Mouse (Mus musculus) naive thymus-derived CD4-positive, alpha-beta T cell, adult 5 months (primary cell): Measurements from ENCODE around the gene Olfr784. TPM values are rescaled to one million over a fixed set of nuclear protein-coding genes. Genes with fewer than 3 reads are reported as not detected.

Source experiments
- polyA plus RNA-seq: library from polyadenylated mRNA; unstranded; fragments of 100-300 nt; shearing (Covaris generic); gene quantifications from one replicate; pipeline ENCODE4 v1.2.1, GENCODE M21; 2017

The Olfr784 gene
- polyA plus RNA-seq, result not detected

DNA sequence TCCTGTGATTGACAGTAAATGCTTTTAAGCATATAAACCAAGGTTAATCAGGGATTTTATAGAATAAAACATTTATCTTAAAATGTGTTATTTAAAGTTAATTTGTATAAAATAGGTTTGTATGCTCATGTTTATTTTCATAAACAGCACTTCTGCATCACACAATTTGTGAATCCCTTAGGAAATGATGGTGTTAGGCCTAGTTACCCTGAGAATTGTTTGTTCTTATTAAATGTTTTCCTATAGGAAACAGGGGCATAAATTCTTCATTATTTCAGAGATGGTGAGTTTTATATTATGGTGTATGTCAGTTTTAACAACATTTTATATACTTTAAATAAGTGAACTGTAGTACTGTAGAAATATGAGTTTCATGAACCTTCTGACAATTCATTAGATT, at the start of gene Olfr784:
Olfr784 (plus strand) TSS at position 301 of the 400 bp plus-strand sequence.

DNA sequence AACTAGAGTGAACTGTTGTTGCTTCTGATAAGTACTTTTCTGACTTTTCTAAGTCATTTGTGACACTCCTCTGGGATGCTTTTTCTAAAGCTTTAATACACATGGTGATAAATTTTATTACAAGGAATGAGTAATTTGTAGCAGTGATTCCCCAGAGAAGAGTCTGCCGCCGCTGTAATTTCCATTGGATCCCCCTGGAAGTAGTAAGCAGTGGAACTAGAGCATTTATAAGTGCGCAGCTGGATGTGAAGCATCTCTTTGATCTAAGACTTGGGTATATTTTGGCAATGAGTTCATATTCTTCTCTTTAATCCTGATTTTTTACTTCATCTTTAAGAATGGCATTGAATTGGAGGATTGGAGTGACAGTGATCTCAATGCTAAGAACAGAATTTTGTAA, 35.3 kb upstream of the Olfr784 start, which contains the start of gene Olfr782:
Olfr782 (plus strand) TSS at position 301 of the 400 bp plus-strand sequence.

DNA sequence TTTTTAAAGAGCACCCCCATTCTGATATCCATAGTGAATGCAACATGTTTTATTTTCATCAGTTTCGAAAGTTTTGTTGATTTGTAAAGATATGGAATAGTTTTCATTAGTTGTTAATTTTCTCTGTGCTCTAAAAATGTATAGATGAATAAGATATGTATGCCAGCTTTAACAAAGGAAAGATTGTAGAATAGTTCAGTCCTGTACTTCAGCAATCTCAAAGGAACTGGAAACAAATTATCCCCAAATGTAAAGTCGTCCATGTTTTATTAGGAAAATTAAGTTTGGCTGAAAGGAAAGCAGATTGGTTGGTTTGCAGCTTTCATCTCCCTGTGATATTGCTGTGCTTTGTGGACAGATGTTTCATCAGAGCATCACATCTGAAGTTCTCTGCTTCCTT, 21.2 kb downstream of the Olfr784 start, which contains the start of gene Olfr785:
Olfr785 (plus strand) TSS at position 301 of the 400 bp plus-strand sequence.

DNA sequence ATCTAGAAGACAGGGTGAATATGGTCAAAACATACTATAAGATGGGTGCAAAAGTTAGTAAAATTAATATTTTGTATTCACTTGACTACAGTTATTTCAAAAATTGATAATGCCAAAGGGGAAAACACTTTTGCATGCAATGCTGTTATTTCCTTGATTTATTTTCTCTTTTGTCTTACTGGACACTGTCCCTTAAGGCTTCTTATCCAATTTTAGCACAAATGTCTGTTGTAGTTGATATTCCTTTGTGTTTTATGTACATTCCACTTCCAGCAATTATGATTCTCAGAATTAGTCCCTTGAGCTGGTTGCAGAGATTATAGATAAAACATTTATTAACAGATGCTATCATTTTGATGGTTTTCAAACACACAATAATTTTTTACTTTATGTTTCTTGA, 43.1 kb downstream of the Olfr784 start, which contains the start of gene Olfr786:
Olfr786 (plus strand) TSS at position 301 of the 400 bp plus-strand sequence.

Other genes starting within 250 kb of the Olfr784 start
- not detected for gene Olfr770, start 245.1 kb upstream of the Olfr784 start, polyA plus RNA-seq
- gene Olfr771, start 219.3 kb upstream of the Olfr784 start, polyA plus RNA-seq, result not detected
- gene Olfr772, start 206.2 kb upstream of the Olfr784 start, polyA plus RNA-seq, result not detected
- gene Olfr773, start 196.7 kb upstream of the Olfr784 start, polyA plus RNA-seq, result not detected
- not detected for gene Olfr774, start 147.9 kb upstream of the Olfr784 start, polyA plus RNA-seq
- gene Olfr775, start 135.7 kb upstream of the Olfr784 start, polyA plus RNA-seq, result not detected
- not detected for gene Olfr776, start 125.0 kb upstream of the Olfr784 start, polyA plus RNA-seq
- not detected for gene Olfr777, start 112.6 kb upstream of the Olfr784 start, polyA plus RNA-seq
- gene Olfr780, start 66.0 kb upstream of the Olfr784 start, polyA plus RNA-seq, result not detected
- not detected for gene Olfr781, start 55.2 kb upstream of the Olfr784 start, polyA plus RNA-seq
- not detected for gene Olfr782, start 35.2 kb upstream of the Olfr784 start, polyA plus RNA-seq
- not detected for gene Olfr785, start 21.3 kb downstream of the Olfr784 start, polyA plus RNA-seq
- gene Olfr786, start 43.2 kb downstream of the Olfr784 start, polyA plus RNA-seq, result not detected
- 0.34 TPM for gene Olfr787, start 77.8 kb downstream of the Olfr784 start, polyA plus RNA-seq
- gene Olfr788, start 86.9 kb downstream of the Olfr784 start, polyA plus RNA-seq, result not detected
- not detected for gene Olfr789, start 100.7 kb downstream of the Olfr784 start, polyA plus RNA-seq
- not detected for gene Olfr790, start 114.4 kb downstream of the Olfr784 start, polyA plus RNA-seq
- gene Olfr791, start 137.7 kb downstream of the Olfr784 start, polyA plus RNA-seq, result not detected
- gene Olfr792, start 155.1 kb downstream of the Olfr784 start, polyA plus RNA-seq, result not detected
- gene Olfr794, start 183.6 kb downstream of the Olfr784 start, polyA plus RNA-seq, result not detected
- not detected for gene Olfr796, start 228.5 kb downstream of the Olfr784 start, polyA plus RNA-seq
- gene Olfr798, start 243.9 kb downstream of the Olfr784 start, polyA plus RNA-seq, result 0.16 TPM